Mouse (Mus musculus) lung, adult 2 months (tissue): ENCODE data around the gene Pcnx.

Experiments
- CTCF ChIP-seq: fragments of 200-500 bp; IDR thresholded peaks from 2 replicates; pipeline ENCODE4 v1.5.1; 2011; ENCODE audit warnings: mild to moderate bottlenecking, low read length, control low read depth; ENCODE audit not compliant: insufficient read depth
- POLR2A ChIP-seq: fragments of 200-500 bp; IDR thresholded peaks from 2 replicates; pipeline ENCODE4 v1.6.1; 2011; ENCODE audit warnings: low read depth, mild to moderate bottlenecking, control low read depth, low read length, borderline replicate concordance; ENCODE audit errors: extremely low read depth

DNA sequence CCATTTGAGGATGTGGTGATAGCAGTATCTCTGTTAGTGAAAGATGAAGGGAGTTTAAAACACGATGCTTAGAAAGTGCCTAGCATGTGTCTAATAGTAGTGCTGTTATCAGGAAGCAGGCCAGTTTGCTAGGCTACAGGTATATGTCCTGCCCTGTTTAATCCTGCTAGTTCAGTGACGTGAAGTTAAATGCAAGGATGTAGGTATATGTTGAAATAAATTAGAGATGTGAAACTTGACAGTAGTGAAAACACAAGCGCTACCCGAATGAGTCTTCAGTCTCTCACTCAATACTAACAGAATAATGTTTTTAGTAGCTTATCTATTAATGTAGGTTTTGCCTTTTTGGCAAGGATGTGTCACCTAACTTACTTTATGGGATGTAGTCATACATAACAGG is 62.0 kb downstream of the Pcnx start:
- TF ChIP-seq CTCF (no peak), POLR2A (no peak)
